Mouse (Mus musculus) stomach, postnatal 0 days (tissue): ENCODE results near the gene Spg20. TPM values are rescaled to one million over a fixed set of nuclear protein-coding genes. Genes with fewer than 3 reads are reported as not detected.

ENCODE experiments used
- ATAC-seq: fragments of 200-750 bp; cut with Nextera tagmentation; 2 replicates; pipeline ENCODE4 v1.8.0; 2017; ENCODE audit not compliant: low FRiP score, low TSS enrichment
- DNase-seq: peaks from one replicate; pipeline ENCODE4 v3.0.0-alpha.2; 2016; ENCODE audit warnings: low spot score
- H3K27ac ChIP-seq: fragments of 300-500 bp; sonication (generic); replicated peaks from 2 replicates; pipeline ENCODE4 v1.5.1; 2014; ENCODE audit warnings: mild to moderate bottlenecking, control low read depth
- H3K27me3 ChIP-seq: fragments of 300-500 bp; sonication (generic); 2 replicates; pipeline ENCODE4 v1.6.1; 2014; ENCODE audit warnings: low read length; ENCODE audit not compliant: control insufficient read depth, insufficient read depth
- H3K36me3 ChIP-seq: fragments of 300-500 bp; sonication (generic); 2 replicates; pipeline ENCODE4 v1.6.1; 2014; ENCODE audit warnings: low read length, mixed read lengths; ENCODE audit not compliant: control insufficient read depth, insufficient read depth
- H3K4me1 ChIP-seq: fragments of 300-500 bp; sonication (generic); replicated peaks from 2 replicates; pipeline ENCODE4 v1.6.1; 2014; ENCODE audit warnings: antibody characterized with exemption; ENCODE audit not compliant: control insufficient read depth, insufficient read depth
- H3K4me2 ChIP-seq: fragments of 300-500 bp; sonication (generic); replicated peaks from 2 replicates; pipeline ENCODE4 v1.6.1; 2014; ENCODE audit warnings: low read depth, mild to moderate bottlenecking, control low read depth, moderate library complexity
- H3K4me3 ChIP-seq: fragments of 300-500 bp; sonication (generic); 2 replicates; pipeline ENCODE4 v1.5.1; 2014; ENCODE audit warnings: low read depth, low read length, control low read depth
- H3K9ac ChIP-seq: fragments of 300-500 bp; sonication (generic); 2 replicates; pipeline ENCODE4 v1.6.1; 2014; ENCODE audit warnings: mild to moderate bottlenecking, low read length, control low read depth, mixed read lengths
- H3K9me3 ChIP-seq: fragments of 300-500 bp; sonication (generic); 2 replicates; pipeline ENCODE4 v1.6.1; 2016; ENCODE audit warnings: low read length; ENCODE audit not compliant: control insufficient read depth
- CTCF ChIP-seq: IDR thresholded peaks from 2 replicates; pipeline ENCODE4 v1.5.1; 2016; ENCODE audit warnings: antibody characterized with exemption, low read depth, mild to moderate bottlenecking, moderate library complexity
- EP300 ChIP-seq: optimal IDR thresholded peaks from 2 replicates; pipeline ENCODE3; 2016; ENCODE audit warnings: antibody characterized with exemption
- WGBS: fragments of 180-500 bp; shearing (Covaris S2); extraction: QIAGEN DNeasy Blood & Tissue Kit; methylation state at CpG from one replicate; pipeline ENCODE4 v1.1.7; 2014; 5-methylcytosine and 5-hydroxymethylcytosine counted together
- polyA plus RNA-seq: library from polyadenylated mRNA; unstranded; fragments of >200 nt; fragmentation: Nextera tagmentation; extraction: Ambion mirVana; gene quantifications from 2 replicates; pipeline ENCODE4 v1.2.1, GENCODE M21; 2015

Gene Spg20
- polyA plus RNA-seq, 1 experiment from 2014 or later: 14.4 TPM

DNA sequence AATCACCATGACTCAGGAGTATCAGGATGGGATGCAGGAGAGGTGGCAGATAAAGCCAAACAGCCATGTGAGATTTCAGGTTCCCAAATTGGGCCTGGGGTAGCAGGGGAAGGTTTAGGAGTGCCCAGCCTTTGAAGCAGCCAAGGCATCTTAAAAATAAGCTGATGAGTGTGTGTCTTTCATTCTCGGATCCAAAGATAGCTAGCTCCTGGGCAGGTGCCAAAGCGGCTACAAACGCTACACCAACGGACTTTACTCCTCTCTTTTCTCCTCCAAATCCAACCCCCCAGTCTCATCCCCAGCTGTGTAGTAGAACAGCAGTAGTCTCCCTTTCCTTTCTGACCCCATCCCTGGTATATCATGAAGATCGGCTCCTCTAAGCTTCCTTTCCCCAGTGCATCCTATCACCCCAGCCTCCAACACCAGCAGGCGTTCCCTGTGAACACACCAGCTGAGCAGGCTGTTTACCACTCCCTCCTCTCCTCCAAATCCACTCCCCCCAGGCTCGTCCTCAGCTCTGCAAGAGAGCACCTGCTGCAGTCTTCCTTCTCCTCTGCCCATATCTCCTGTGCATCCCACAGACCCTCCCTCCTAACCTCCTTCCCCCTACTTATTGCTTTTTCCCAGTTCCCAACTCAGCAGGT is 44.0 kb upstream of the Spg20 start:
- WGBS: 21% methylated on average over 7 of the region's 7 CpGs
- DNase-seq (no peak), ATAC-seq (no peak)
- Histone ChIP-seq H3K4me1 (no peaks in the 10 kb centered on the region), H3K27ac (no peak overlapping the region), H3K4me2 (no peak overlapping the region), H3K36me3 (no peaks in the 10 kb centered on the region), H3K27me3 (no peaks in the 10 kb centered on the region), H3K9me3 (no peaks in the 10 kb centered on the region), H3K9ac (no peak overlapping the region), H3K4me3 (no peak overlapping the region)
- TF ChIP-seq CTCF: no peak
- TF ChIP-seq EP300: no peak

DNA sequence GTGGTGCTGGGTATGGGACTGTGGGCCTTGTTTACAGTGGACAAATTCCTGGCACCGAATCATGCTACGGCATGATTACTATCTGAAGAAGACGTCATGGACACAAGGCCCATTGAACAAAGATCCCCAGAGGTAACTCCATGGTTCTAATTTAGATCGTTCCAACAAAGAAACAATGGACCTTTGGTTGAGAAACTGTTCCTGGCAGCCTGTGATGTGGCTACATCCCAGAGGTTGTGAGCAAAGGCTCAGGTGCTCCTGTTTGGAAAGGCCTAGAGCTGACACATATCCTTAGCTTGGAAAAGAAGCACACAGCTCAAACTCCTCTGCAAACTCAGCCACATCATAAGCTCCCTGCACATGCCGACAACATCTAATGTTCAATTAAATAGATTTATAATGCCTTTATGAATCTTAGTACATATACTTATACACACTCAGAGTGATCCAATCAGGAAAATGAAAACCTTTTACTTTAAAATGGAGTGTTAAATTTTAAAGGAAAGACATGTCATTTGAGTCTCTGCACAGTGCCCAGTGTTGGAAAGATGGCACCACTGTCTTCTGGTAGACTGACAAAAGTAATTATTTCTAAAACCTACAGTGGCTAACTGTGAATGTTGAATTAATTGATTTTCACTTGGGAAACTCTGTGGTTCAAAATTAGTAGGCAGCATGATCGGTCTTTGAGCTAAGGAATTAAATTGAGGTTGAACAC is 37.2 kb upstream of the Spg20 start:
- 80% methylated on average over 6 of the region's 6 CpGs for WGBS
- no peak overlapping the region for H3K27ac ChIP-seq
- H3K9me3 ChIP-seq: no peaks in the 10 kb centered on the region
- ATAC-seq (no peak), DNase-seq (no peak)
- H3K9ac ChIP-seq: no peak overlapping the region
- no peak overlapping the region for H3K4me3 ChIP-seq
- no peak overlapping the region for H3K4me2 ChIP-seq
- TF ChIP-seq CTCF (no peak), EP300 (no peak)
- no peaks in the 10 kb centered on the region for H3K27me3 ChIP-seq
- no peaks in the 10 kb centered on the region for H3K36me3 ChIP-seq
- H3K4me1 ChIP-seq: no peaks in the 10 kb centered on the region

DNA sequence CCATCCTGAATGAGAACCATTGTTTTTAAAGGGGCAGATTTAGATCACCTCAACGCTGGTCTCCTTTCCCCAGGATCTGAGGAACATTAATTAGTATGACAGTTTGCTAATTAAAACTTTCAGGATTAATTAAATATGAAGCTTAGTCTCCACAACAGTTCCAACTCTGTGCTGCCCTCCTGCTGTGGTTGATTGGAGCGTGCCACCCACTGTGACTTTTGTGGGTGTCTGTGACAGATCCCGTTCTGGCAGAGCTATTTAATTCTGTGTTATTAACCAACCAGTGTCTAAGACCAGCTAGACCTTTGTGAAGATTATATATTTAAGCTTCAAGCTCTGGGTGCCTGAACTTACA is 36.6 kb upstream of the Spg20 start:
- Histone ChIP-seq H3K4me2 (no peak overlapping the region), H3K27me3 (no peaks in the 10 kb centered on the region), H3K4me3 (no peak overlapping the region), H3K9me3 (no peaks in the 10 kb centered on the region), H3K4me1 (no peaks in the 10 kb centered on the region), H3K27ac (no peak overlapping the region), H3K36me3 (no peaks in the 10 kb centered on the region), H3K9ac (no peak overlapping the region)
- 69% methylated on average over 3 of the region's 3 CpGs for whole genome bisulfite sequencing
- ATAC-seq (no peak), DNase-seq (no peak)
- TF ChIP-seq EP300 (no peak), CTCF (no peak)

DNA sequence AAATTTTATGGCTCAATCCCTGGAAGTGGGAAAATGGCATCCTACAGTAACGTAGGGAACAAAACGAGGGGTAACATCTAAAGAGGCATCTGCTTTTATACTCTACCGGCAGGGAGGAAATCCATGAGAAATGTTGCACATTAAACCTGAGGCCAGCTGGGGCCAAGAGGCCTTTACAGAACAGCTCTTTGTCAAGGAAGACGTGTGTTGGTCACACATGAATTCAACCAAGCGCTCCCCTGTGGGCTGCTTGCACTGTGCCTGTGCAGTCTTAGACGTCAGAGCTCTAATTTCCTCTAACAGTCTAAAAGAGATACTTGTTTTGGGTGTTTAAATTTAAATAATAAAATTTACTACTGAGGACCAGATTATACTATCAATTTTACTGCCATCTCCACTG is 33.7 kb upstream of the Spg20 start:
- DNase-seq: no peak
- Histone ChIP-seq H3K4me2 (no peak overlapping the region), H3K27ac (no peak overlapping the region), H3K4me1 (no peaks in the 10 kb centered on the region), H3K27me3 (no peaks in the 10 kb centered on the region), H3K9ac (no peak overlapping the region), H3K36me3 (no peaks in the 10 kb centered on the region), H3K4me3 (no peak overlapping the region), H3K9me3 (no peaks in the 10 kb centered on the region)
- no peak for TF ChIP-seq EP300
- TF ChIP-seq CTCF: no peak
- 65% methylated on average over 6 of the region's 6 CpGs for WGBS
- ATAC-seq: no peak

DNA sequence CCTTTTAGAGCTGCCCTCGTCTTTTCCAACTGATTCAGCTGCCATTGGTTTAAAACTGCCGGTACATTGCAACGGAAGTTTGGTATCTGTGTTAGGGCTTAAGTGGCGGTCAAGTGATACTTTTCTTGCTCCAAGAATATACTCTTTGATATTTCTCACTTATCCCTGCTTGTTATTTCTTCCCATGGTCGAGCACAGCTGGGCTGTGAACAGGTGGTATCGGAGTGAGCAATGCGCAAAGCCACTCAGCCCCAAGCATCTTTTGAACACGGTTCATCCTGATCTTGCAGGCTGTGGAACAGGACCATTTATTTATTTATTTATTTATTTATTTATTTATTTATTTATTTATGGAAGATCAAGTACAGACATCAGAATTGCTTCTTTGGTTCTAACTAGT is 32.3 kb upstream of the Spg20 start:
- H3K27me3 ChIP-seq: no peaks in the 10 kb centered on the region
- ATAC-seq: no peak
- H3K4me2 ChIP-seq: no peak overlapping the region
- no peak for TF ChIP-seq CTCF
- TF ChIP-seq EP300: no peak
- no peak overlapping the region for H3K9ac ChIP-seq
- H3K27ac ChIP-seq: no peak overlapping the region
- H3K36me3 ChIP-seq: no peaks in the 10 kb centered on the region
- no peak for DNase-seq
- WGBS: 73% methylated on average over 8 of the region's 8 CpGs
- H3K4me3 ChIP-seq: no peak overlapping the region
- no peaks in the 10 kb centered on the region for H3K9me3 ChIP-seq
- no peaks in the 10 kb centered on the region for H3K4me1 ChIP-seq

DNA sequence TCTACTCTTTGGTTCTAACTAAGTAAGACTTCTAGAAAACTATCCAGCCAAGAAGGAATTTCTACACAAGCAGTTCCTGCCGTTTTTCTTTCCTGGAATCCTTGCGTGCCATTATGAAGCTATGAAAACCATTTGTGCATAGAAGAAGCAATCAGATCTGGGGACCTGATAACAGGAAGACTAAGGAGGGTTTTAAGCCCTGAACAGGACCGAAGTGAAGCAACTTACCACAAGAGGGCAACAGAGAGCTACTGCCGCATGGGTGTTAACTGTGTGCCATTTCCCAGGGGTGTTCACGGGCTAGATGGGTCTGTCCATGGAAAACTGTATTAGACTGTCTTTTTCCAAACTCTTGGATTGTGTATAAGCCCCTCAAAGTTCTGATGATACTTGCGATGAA is 31.9 kb upstream of the Spg20 start:
- ATAC-seq (peak; percentile 83), DNase-seq (peak; percentile 69)
- Histone ChIP-seq H3K4me2 (no peak overlapping the region), H3K27me3 (no peaks in the 10 kb centered on the region), H3K9me3 (no peaks in the 10 kb centered on the region), H3K4me1 (no peaks in the 10 kb centered on the region), H3K36me3 (no peaks in the 10 kb centered on the region), H3K9ac (no peak overlapping the region), H3K27ac (no peak overlapping the region), H3K4me3 (no peak overlapping the region)
- TF ChIP-seq EP300 (no peak), CTCF (peak; percentile 98)
- 14% methylated on average over 6 of the region's 6 CpGs for whole genome bisulfite sequencing
